Mouse (Mus musculus): ENCODE measurements around the gene Sun1.

GRCm38 (mm10) chr5:139237436-139237835, 37.0 kb downstream of the Sun1 start:
- no peak for TF ChIP-seq SMC3 (IDR thresholded peaks at IDR 0.05; ENCODE audit: low read depth, low read length)
- TF ChIP-seq NELFE (IDR thresholded peaks at IDR 0.05; ENCODE audit: low read depth, low read length), result no peak
- no peak for TF ChIP-seq CTCF (IDR thresholded peaks at IDR 0.05 in 2 of 3, conservative IDR thresholded peaks at IDR 0.05 in 1 of 3; ENCODE audit: control insufficient read depth in 1 of 3, insufficient read depth in 1 of 3, low read depth in 2 of 3, low read length in 3 of 3, poor library complexity in 1 of 3, severe bottlenecking in 1 of 3)
- no peak for TF ChIP-seq EP300 (IDR thresholded peaks at IDR 0.05; ENCODE audit: low read depth in 1 of 2, low read length in 2 of 2)
- no peak for TF ChIP-seq POLR2A (IDR thresholded peaks at IDR 0.05; ENCODE audit: control insufficient read depth in 1 of 2, insufficient read depth in 1 of 2, low read depth in 1 of 2, low read length in 2 of 2, poor library complexity in 1 of 2)
- no peak for TF ChIP-seq MYB (IDR thresholded peaks at IDR 0.05; ENCODE audit: low read depth, low read length)
- no peak for TF ChIP-seq RAD21 (IDR thresholded peaks at IDR 0.05; ENCODE audit: low read depth, low read length)
- TF ChIP-seq ETS1 (IDR thresholded peaks at IDR 0.05; ENCODE audit: low read depth, low read length), result no peak

Data from MEL (cell line).